Mouse (Mus musculus) layer of hippocampus, postnatal 36 days (tissue): ENCODE measurements at regions not wholly inside any gene's neighbourhood (a gene's known extent, or its start where the extent isn't known, plus 50 kb on each side); places are given as distances from the start of the nearest gene placed in this dataset.
A peak's percentile ranks its signal among the peaks of the same experiment; 100 is the strongest.

ENCODE experiments used
- DNase-seq, 2 experiments: peaks; one replicate each; pipeline ENCODE4 v3.0.0; 2022

DNA sequence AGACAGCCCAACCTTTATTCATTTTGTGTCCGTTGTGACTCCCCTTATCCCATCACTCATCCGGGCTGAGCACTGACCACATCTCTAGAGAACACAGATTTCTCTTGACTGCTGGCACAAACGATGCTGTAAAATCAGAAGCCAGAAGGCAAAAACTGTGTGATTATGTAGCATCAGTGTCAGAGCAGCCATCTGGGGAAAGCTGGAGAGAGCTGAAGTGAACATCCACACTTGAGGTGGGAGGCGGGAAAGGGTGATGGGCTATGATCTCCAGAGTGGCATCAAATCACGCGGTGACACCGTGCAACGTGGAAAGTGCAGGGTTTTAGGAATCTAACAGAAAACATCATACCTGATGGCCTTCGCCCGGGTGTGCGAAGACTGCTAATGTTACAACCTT, 175.9 kb downstream of the Parm1 start:
- peak; percentile 21 to 26 for DNase-seq

DNA sequence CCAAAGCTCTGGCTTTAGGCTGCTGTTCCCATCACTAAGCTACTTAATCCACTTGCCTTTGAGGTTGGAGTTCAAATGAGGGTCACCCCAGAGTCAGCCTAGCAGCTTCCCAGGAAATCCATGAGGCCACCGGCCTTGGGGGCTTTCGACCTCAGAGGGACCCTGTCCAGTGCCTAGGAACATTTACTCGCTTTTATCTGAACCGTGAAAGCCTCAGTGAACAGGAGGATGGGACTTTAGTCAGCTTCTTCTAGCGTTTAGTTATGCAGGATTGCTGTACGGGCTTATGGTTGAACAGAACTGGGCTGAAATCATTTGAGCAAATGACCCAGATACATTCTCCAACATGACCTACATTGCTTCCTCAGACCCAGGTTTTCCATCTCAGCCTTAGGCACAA, 174.9 kb downstream of the Parm1 start:
- no peak for DNase-seq

DNA sequence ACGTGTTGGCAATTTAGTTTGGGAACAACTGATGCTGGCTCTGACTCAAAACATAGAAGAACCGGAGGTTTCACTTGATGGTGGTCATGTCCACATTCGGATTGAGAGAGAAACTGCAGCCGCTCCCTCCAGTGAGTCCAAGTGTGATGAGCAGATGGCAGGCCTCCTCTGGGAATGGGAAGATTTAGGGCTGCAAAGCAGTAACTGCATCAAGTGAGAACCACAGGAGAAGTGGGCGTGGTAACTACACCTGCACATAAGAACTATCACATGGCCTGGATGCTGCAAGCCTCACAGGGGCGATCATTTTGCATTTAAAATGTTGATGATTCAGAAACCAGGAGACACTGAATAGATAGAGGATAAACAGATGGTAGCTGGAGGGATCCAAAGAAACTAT, 161.3 kb downstream of the Parm1 start:
- no peak for DNase-seq
